9 mouse cellular contexts compared by ENCODE assay signal in the genomic region with DNA sequence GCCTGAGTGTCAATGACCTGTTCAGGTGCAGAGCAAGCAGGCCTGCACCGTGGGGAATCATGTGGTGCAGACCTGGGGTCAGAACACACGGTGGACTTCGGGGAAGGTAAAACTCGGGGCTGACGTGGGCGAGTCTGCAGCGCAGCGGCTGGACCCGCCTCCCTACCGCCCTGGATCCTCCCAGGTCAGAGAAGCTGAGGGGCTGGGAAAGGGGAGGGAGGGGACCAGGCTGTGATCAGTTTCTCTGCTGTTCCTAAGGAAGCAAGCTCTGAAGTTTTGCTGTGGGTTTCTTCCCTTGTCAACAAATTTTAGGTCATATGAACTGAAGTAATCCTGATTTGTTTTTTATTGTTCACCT. TPM values are rescaled to one million over a fixed set of nuclear protein-coding genes. Genes with fewer than 3 reads are reported as not detected.
A peak's percentile ranks its signal among the peaks of the same experiment; 100 is the strongest.
DNase-seq lines count a peak whose midpoint lies in the region; ATAC-seq and TF ChIP-seq lines count a peak whose summit lies in the region.
"Not testable (repeated sequence)": the region's sequence is repeated elsewhere in the genome, so short reads cannot be mapped to it uniquely, and the experiment has no call there.
"Had no signal": no experiment of that assay in that cellular context is flagged by ENCODE, and none has a peak within 500 bp of the region (broad histone marks: within the 10 kb centered on the region; RNA-seq: fewer than 3 reads in every experiment).

No protein-coding gene starts in this region.

- WGBS in forebrain, embryonic 13.5 days, result 0% methylated on average over 10 of the region's 10 CpGs
- 0% methylated on average over 10 of the region's 10 CpGs for WGBS in heart, embryonic 16.5 days
- WGBS in kidney, adult 2 months, result 0% methylated on average over 10 of the region's 10 CpGs
- 0% methylated on average over 10 of the region's 10 CpGs for WGBS in liver, embryonic 12.5 days (ENCODE audit: insufficient replicate concordance)
- WGBS in neural tube, embryonic 15.5 days, result 0% methylated on average over 10 of the region's 10 CpGs

- not testable (repeated sequence) for H3K4me1 ChIP-seq in forebrain, embryonic 13.5 days; heart, embryonic 16.5 days (ENCODE audit: control insufficient read depth, insufficient read depth, low read length); kidney, adult 2 months (ENCODE audit: control insufficient read depth, insufficient read depth, low read length); neural tube, embryonic 15.5 days
- H3K4me1 ChIP-seq in liver, embryonic 12.5 days, result peaks cover 20% of the 10 kb centered on the region

- not testable (repeated sequence) for DNase-seq in kidney, adult 2 months

- peak overlapping the region; percentile 28 for H3K4me3 ChIP-seq in C2C12 (ENCODE audit: insufficient read depth, poor library complexity, severe bottlenecking)
- H3K4me3 ChIP-seq in forebrain, embryonic 13.5 days, result peak overlapping the region; percentile 49
- H3K4me3 ChIP-seq in heart, embryonic 16.5 days (ENCODE audit: low read length), result peak overlapping the region; percentile 62
- peak overlapping the region; percentile 65 for H3K4me3 ChIP-seq in kidney, adult 2 months (ENCODE audit: insufficient read depth, low read depth, low read length)
- peak overlapping the region; percentile 67 for H3K4me3 ChIP-seq in liver, embryonic 12.5 days
- peak overlapping the region; percentile 49 for H3K4me3 ChIP-seq in neural tube, embryonic 15.5 days (replicated peaks)

- not testable (repeated sequence) for H3K27ac ChIP-seq in forebrain, embryonic 13.5 days; kidney, adult 2 months (ENCODE audit: insufficient read depth, low read depth, low read length)
- peak overlapping the region; percentile 75 for H3K27ac ChIP-seq in heart, embryonic 16.5 days (ENCODE audit: low read length)
- peak overlapping the region; percentile 92 for H3K27ac ChIP-seq in liver, embryonic 12.5 days
- peak overlapping the region; percentile 81 for H3K27ac ChIP-seq in neural tube, embryonic 15.5 days (replicated peaks)

- peak overlapping the region; percentile 69 for H3ac ChIP-seq in C2C12 (ENCODE audit: control insufficient read depth, insufficient read length, low read depth)

- ATAC-seq in common myeloid progenitor, adult 5-6 weeks (replicated peaks; ENCODE audit: low read depth, poor library complexity, severe bottlenecking), result peak; percentile 75
- ATAC-seq in forebrain, embryonic 13.5 days, result peak; percentile 92
- peak; percentile 88 for ATAC-seq in heart, embryonic 16.5 days (replicated peaks; ENCODE audit: extremely low read depth, insufficient read depth, low FRiP score)
- peak; percentile 85 for ATAC-seq in liver, embryonic 12.5 days
- peak; percentile 78 for ATAC-seq in megakaryocyte-erythroid progenitor cell, adult 5-6 weeks (replicated peaks; ENCODE audit: low FRiP score, low TSS enrichment, poor library complexity, severe bottlenecking)
- ATAC-seq in neural tube, embryonic 15.5 days (ENCODE audit: low FRiP score), result peak; percentile 93

- H3K79me2 ChIP-seq in C2C12 (ENCODE audit: control insufficient read depth, insufficient read depth), result not testable (repeated sequence)

- peak overlapping the region; percentile 43 for H3K9ac ChIP-seq in forebrain, embryonic 13.5 days
- H3K9ac ChIP-seq in heart, embryonic 16.5 days (ENCODE audit: low read length), result peak overlapping the region; percentile 58
- H3K9ac ChIP-seq in liver, embryonic 12.5 days, result peak overlapping the region; percentile 77
- peak overlapping the region; percentile 45 for H3K9ac ChIP-seq in neural tube, embryonic 15.5 days (replicated peaks)

- not testable (repeated sequence) for H3K36me3 ChIP-seq in C2C12 (ENCODE audit: control insufficient read depth, insufficient read depth); forebrain, embryonic 13.5 days (ENCODE audit: poor library complexity, severe bottlenecking); heart, embryonic 16.5 days (ENCODE audit: control insufficient read depth, insufficient read depth); kidney, adult 2 months (ENCODE audit: control insufficient read depth, insufficient read depth, low read length); liver, embryonic 12.5 days; neural tube, embryonic 15.5 days

- peak overlapping the region; percentile 59 for H3K4me2 ChIP-seq in forebrain, embryonic 13.5 days
- H3K4me2 ChIP-seq in heart, embryonic 16.5 days (ENCODE audit: low read depth, low read length), result peak overlapping the region; percentile 66
- peak overlapping the region; percentile 81 for H3K4me2 ChIP-seq in liver, embryonic 12.5 days
- H3K4me2 ChIP-seq in neural tube, embryonic 15.5 days, result peak overlapping the region; percentile 70

- not testable (repeated sequence) for H3K79me3 ChIP-seq in C2C12 (ENCODE audit: low read depth)

- TF ChIP-seq CTCF in C2C12 (IDR thresholded peaks at IDR 0.05; ENCODE audit: control insufficient read depth, insufficient read depth, insufficient read length); kidney, adult 2 months (conservative IDR thresholded peaks at IDR 0.05; ENCODE audit: insufficient read depth, insufficient read length, low read depth, low read length): not testable (repeated sequence)

- TF ChIP-seq POLR2A in kidney, adult 2 months (IDR thresholded peaks at IDR 0.05; ENCODE audit: low read depth, low read length), result not testable (repeated sequence)

- not testable (repeated sequence) for H3K27me3 ChIP-seq in C2C12 (ENCODE audit: control insufficient read depth, insufficient read depth, insufficient read length); forebrain, embryonic 13.5 days; heart, embryonic 16.5 days (ENCODE audit: control insufficient read depth, insufficient read depth, low read length); kidney, adult 2 months (replicated peaks; ENCODE audit: control insufficient read depth, insufficient read depth, low read length); liver, embryonic 12.5 days (replicated peaks); neural tube, embryonic 15.5 days (replicated peaks)

- H3K9me3 ChIP-seq in forebrain, embryonic 13.5 days (replicated peaks); heart, embryonic 16.5 days (replicated peaks; ENCODE audit: control insufficient read depth, low read length); liver, embryonic 12.5 days (replicated peaks); neural tube, embryonic 15.5 days (replicated peaks): not testable (repeated sequence)

RNA-seq across cellular contexts. Expression of a gene that starts 11.7 kb away (rescaled TPM):
- not detected for polyA plus RNA-seq in C2C12 (2012; fragmentation: generic; extraction: Trizol)
- 26.4 TPM in 1 of 2 replicates, not detected in the other for total RNA-seq in common myeloid progenitor, adult 5-6 weeks (2017)
- 15.5 and 21.5 TPM in 2 replicates for polyA plus RNA-seq in forebrain, embryonic 13.5 days (2015; fragmentation: Nextera tagmentation; extraction: Ambion mirVana)
- polyA plus RNA-seq in heart, embryonic 16.5 days (2015; fragmentation: Nextera tagmentation; extraction: Ambion mirVana), result 4.9 and 7.0 TPM in 2 replicates
- polyA plus RNA-seq in kidney, adult 2 months (2012; rRNA removed), result not detected in 2 replicates
- 5.1 and 5.2 TPM in 2 replicates for polyA plus RNA-seq in liver, embryonic 12.5 days (2016; fragmentation: Nextera tagmentation; extraction: Ambion mirVana)
- total RNA-seq in megakaryocyte-erythroid progenitor cell, adult 5-6 weeks (2014; fragmentation: Nextera tagmentation), result 12.7 TPM in 1 of 2 replicates, not detected in the other
- 69.3 TPM in 1 of 2 replicates, not detected in the other for total RNA-seq in megakaryocyte-erythroid progenitor cell, adult 5-6 weeks (2017)
- 14.5 and 18.9 TPM in 2 replicates for polyA plus RNA-seq in neural tube, embryonic 15.5 days (2015; fragmentation: Nextera tagmentation; extraction: Ambion mirVana)
- total RNA-seq: monocyte, adult 5-6 weeks had no signal

RNA-seq across cellular contexts. Expression of a gene that starts 27.5 kb away (rescaled TPM):
- polyA plus RNA-seq in C2C12 (2012; fragmentation: generic; extraction: Trizol), result 0.46 TPM
- total RNA-seq in common myeloid progenitor, adult 5-6 weeks (2017), result 10.9 and 13.4 TPM in 2 replicates
- 20.7 and 22.1 TPM in 2 replicates for polyA plus RNA-seq in forebrain, embryonic 13.5 days (2015; fragmentation: Nextera tagmentation; extraction: Ambion mirVana)
- polyA plus RNA-seq in heart, embryonic 16.5 days (2015; fragmentation: Nextera tagmentation; extraction: Ambion mirVana), result 5.1 and 5.4 TPM in 2 replicates
- 0.69 and 1.0 TPM in 2 replicates for polyA plus RNA-seq in kidney, adult 2 months (2012; rRNA removed)
- 6.1 and 6.4 TPM in 2 replicates for polyA plus RNA-seq in liver, embryonic 12.5 days (2016; fragmentation: Nextera tagmentation; extraction: Ambion mirVana)
- 8.0 and 9.4 TPM in 2 replicates for total RNA-seq in megakaryocyte-erythroid progenitor cell, adult 5-6 weeks (2014; fragmentation: Nextera tagmentation)
- total RNA-seq in megakaryocyte-erythroid progenitor cell, adult 5-6 weeks (2017), result 6.2 and 7.2 TPM in 2 replicates
- polyA plus RNA-seq in neural tube, embryonic 15.5 days (2015; fragmentation: Nextera tagmentation; extraction: Ambion mirVana), result 8.7 and 9.5 TPM in 2 replicates

RNA-seq across cellular contexts. Expression of a gene that starts 29.6 kb away (rescaled TPM):
- 0.13 TPM for polyA plus RNA-seq in C2C12 (2012; fragmentation: generic; extraction: Trizol)
- 4.7 and 6.5 TPM in 2 replicates for total RNA-seq in common myeloid progenitor, adult 5-6 weeks (2017)
- 9.6 and 9.9 TPM in 2 replicates for polyA plus RNA-seq in forebrain, embryonic 13.5 days (2015; fragmentation: Nextera tagmentation; extraction: Ambion mirVana)
- polyA plus RNA-seq in heart, embryonic 16.5 days (2015; fragmentation: Nextera tagmentation; extraction: Ambion mirVana), result 2.9 and 3.3 TPM in 2 replicates
- polyA plus RNA-seq in kidney, adult 2 months (2012; rRNA removed), result 0.34 and 0.61 TPM in 2 replicates
- 1.6 and 2.0 TPM in 2 replicates for polyA plus RNA-seq in liver, embryonic 12.5 days (2016; fragmentation: Nextera tagmentation; extraction: Ambion mirVana)
- 2.5 and 2.8 TPM in 2 replicates for total RNA-seq in megakaryocyte-erythroid progenitor cell, adult 5-6 weeks (2014; fragmentation: Nextera tagmentation)
- 2.4 and 4.3 TPM in 2 replicates for total RNA-seq in megakaryocyte-erythroid progenitor cell, adult 5-6 weeks (2017)
- 11.2 and 11.9 TPM in 2 replicates for polyA plus RNA-seq in neural tube, embryonic 15.5 days (2015; fragmentation: Nextera tagmentation; extraction: Ambion mirVana)

RNA-seq across cellular contexts. Expression of a gene that starts 50.6 kb away (rescaled TPM):
- 0.39 TPM for polyA plus RNA-seq in C2C12 (2012; fragmentation: generic; extraction: Trizol)
- 5.8 and 8.6 TPM in 2 replicates for total RNA-seq in common myeloid progenitor, adult 5-6 weeks (2017)
- polyA plus RNA-seq in forebrain, embryonic 13.5 days (2015; fragmentation: Nextera tagmentation; extraction: Ambion mirVana), result 8.7 and 11.1 TPM in 2 replicates
- polyA plus RNA-seq in heart, embryonic 16.5 days (2015; fragmentation: Nextera tagmentation; extraction: Ambion mirVana), result 4.9 and 5.5 TPM in 2 replicates
- polyA plus RNA-seq in kidney, adult 2 months (2012; rRNA removed), result 1.9 TPM in 2 replicates
- 3.6 TPM in 2 replicates for polyA plus RNA-seq in liver, embryonic 12.5 days (2016; fragmentation: Nextera tagmentation; extraction: Ambion mirVana)
- 4.5 and 6.3 TPM in 2 replicates for total RNA-seq in megakaryocyte-erythroid progenitor cell, adult 5-6 weeks (2014; fragmentation: Nextera tagmentation)
- 3.8 and 10.1 TPM in 2 replicates for total RNA-seq in megakaryocyte-erythroid progenitor cell, adult 5-6 weeks (2017)
- polyA plus RNA-seq in neural tube, embryonic 15.5 days (2015; fragmentation: Nextera tagmentation; extraction: Ambion mirVana), result 8.3 and 8.8 TPM in 2 replicates
